Mouse (Mus musculus): ENCODE data around the gene Trrap.

Gene Trrap

GRCm38 (mm10) chr5:144767106-144767798 is at the start of gene Trrap:
Gene Trrap, plus strand, starts transcription at chr5:144767732.
- peak in 1 of 2 experiments; percentile 30 for DNase-seq

- DNase-seq: peak; percentile 19 to 26
These were observed 47.8 kb upstream of the Trrap start for GRCm38 (mm10) chr5:144719781-144720180.

GRCm38 (mm10) chr5:144720281-144720680 is 47.3 kb upstream of the Trrap start:
- DNase-seq: peak in 1 of 2 experiments; percentile 33

- no peak for DNase-seq
These were observed 42.6 kb upstream of the Trrap start for GRCm38 (mm10) chr5:144724926-144725325.

- DNase-seq: no peak
These were observed 42.0 kb upstream of the Trrap start for GRCm38 (mm10) chr5:144725554-144725953.

- peak; percentile 72 to 82 for DNase-seq
These were observed 40.4 kb upstream of the Trrap start for GRCm38 (mm10) chr5:144727119-144727518.

GRCm38 (mm10) chr5:144728237-144728636 is 39.3 kb upstream of the Trrap start:
- no peak for DNase-seq

GRCm38 (mm10) chr5:144729216-144729615 is 38.3 kb upstream of the Trrap start:
- no peak for DNase-seq

- DNase-seq: peak; percentile 58 to 70
These were observed 33.6 kb upstream of the Trrap start for GRCm38 (mm10) chr5:144733953-144734352.

- peak; percentile 67 to 81 for DNase-seq
These were observed 32.6 kb upstream of the Trrap start for GRCm38 (mm10) chr5:144734949-144735348.

- DNase-seq: no peak
These were observed 30.4 kb upstream of the Trrap start for GRCm38 (mm10) chr5:144737101-144737500.

- DNase-seq: no peak
These were observed 15.1 kb upstream of the Trrap start for GRCm38 (mm10) chr5:144752432-144752831.

- peak; percentile 76 to 84 for DNase-seq
These were observed 14.5 kb upstream of the Trrap start for GRCm38 (mm10) chr5:144753041-144753440.

GRCm38 (mm10) chr5:144755191-144755590 is 12.3 kb upstream of the Trrap start:
- no peak for DNase-seq

- peak in 1 of 2 experiments; percentile 34 for DNase-seq
These were observed 10.1 kb upstream of the Trrap start for GRCm38 (mm10) chr5:144757402-144757801.

- no peak for DNase-seq
These were observed 9.1 kb upstream of the Trrap start for GRCm38 (mm10) chr5:144758422-144758821.

- peak; percentile 90 to 97 for DNase-seq
These were observed 6.2 kb upstream of the Trrap start, which contains the start of gene Tmem130 for GRCm38 (mm10) chr5:144761161-144761868. Gene Tmem130, minus strand, starts transcription at chr5:144761818.

- no peak for DNase-seq
These were observed 1.5 kb upstream of the Trrap start for GRCm38 (mm10) chr5:144766026-144766425.

- no peak for DNase-seq
These were observed 886 bp upstream of the Trrap start for GRCm38 (mm10) chr5:144766646-144767045.

- DNase-seq: peak; percentile 88 to 97
These were observed 644 bp downstream of the Trrap start for GRCm38 (mm10) chr5:144767911-144768841.

GRCm38 (mm10) chr5:144769067-144769482 is 1.5 kb downstream of the Trrap start:
- DNase-seq: no peak

GRCm38 (mm10) chr5:144773231-144773630 is 5.7 kb downstream of the Trrap start:
- no peak for DNase-seq

- no peak for DNase-seq
These were observed 13.1 kb downstream of the Trrap start for GRCm38 (mm10) chr5:144780654-144781053.
